Mouse (Mus musculus): Measurements from ENCODE around the gene Zc3h8. TPM values are rescaled to one million over a fixed set of nuclear protein-coding genes. Genes with fewer than 3 reads are reported as not detected.

The Zc3h8 gene
- total RNA-seq, 2 experiments from 2014 or later = 7.1 to 8.2 TPM

DNA sequence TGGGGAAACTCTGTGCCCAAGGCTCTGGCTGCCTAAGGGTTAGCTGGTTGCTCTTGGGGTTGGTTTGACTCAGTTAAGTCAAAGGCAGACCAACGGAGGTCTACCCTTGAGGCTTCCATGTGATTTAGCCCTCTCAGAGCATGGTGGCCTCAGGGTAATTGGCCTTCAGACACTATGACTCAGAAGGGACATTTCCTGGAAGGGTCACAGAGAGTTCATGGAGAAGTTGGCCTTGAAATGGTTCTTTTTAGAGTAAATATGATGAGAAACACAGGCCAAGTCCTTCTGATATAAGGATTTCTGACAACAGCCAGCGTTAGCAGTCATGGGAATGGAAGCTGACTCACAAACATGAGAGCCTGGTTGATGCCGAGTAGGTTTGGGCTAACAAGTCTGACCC, 40.2 kb downstream of the Zc3h8 start:
- DNase-seq (ENCODE audit: extremely low spot score in 1 of 2, low spot score in 2 of 2) = no peak
- intact Hi-C loops (cut with DNase I) = no loop called here

DNA sequence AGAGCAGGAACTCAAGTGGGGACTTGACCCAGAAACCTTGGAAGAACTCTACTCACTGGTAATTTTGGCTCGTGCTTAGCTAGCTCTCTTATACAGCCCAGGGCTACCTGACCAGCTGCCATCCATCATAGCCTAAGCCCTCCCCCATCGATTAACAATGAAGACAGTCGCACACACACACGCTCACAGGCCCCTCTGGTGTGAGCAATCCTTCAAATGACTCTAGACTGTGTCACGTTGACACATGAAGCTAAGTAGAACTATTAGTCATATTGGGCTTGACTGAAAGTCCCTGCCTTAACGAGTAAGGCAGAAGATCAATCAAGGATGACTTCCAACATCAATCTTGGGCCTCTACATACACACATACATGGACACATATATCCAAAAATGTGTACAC, 41.0 kb downstream of the Zc3h8 start:
- intact Hi-C loops (cut with DNase I) = no loop called here

DNA sequence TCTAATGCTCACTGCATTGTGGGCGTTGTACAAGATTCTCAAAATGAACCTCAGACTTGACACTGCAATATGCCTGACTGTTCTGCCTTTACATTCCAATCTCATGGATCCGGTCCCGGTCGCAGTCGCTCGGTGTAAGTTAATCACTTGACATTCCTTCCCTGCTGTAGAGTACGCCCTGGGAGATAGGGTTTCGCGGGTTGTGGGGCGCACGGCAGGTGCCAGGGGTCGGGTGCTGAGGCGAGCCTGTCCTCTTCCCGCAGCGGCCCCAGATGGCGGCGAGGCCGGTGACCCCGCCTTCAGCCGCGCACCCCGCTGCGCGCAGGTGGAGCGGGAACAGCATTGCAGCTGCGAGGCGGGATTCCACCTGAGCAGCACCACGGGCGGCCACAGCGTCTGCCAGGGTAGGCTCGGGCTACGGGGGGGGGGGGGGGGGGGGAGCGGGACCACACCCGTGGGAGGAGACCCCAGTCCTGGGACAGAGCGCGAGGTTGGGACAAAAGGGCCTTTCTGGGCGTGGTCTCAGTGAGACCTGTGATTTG, 51.6 kb downstream of the Zc3h8 start:
- no peak for DNase-seq (ENCODE audit: extremely low spot score in 1 of 2, low spot score in 2 of 2)
- intact Hi-C loops (cut with DNase I) = no loop called here

More for the DNA sequence above, 41.0 kb downstream of the Zc3h8 start:
- DNase-seq (ENCODE audit: extremely low spot score in 1 of 2, low spot score in 2 of 2) = no peak

DNA sequence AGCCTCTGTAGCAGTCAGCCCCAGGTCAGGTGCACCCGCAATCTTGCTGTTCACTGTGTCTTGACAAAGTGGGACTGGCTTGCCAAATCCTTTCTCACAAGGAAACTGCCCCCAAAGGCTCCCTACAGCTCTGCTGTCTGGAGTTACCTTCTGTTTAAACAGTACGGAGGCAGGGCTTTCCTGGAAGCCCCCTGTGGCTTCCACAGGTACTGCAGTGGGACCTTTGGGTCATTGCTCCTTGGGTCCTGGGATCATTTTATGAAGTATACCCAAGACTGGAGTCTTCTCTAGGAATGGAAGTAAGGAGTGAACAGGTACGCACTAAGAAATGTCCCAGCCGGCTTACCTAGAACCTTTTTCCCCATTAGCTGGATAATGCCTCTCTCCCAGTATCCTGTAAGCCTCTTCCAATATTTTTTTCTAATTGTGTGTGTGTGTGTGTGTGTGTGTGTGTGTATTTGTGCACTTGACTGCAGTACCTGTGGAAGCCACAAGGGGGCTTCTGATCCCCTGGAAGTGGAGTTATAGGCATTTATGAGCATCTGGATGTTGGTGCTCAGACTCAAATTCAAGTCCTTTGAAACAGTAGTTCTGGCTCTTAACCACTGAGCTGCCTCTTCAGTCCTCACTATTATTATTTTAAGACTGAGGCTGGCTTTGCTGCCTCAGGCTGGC, 53.1 kb downstream of the Zc3h8 start:
- intact Hi-C loops (cut with DNase I) = no loop called here
- no peak for DNase-seq (ENCODE audit: extremely low spot score in 1 of 2, low spot score in 2 of 2)

DNA sequence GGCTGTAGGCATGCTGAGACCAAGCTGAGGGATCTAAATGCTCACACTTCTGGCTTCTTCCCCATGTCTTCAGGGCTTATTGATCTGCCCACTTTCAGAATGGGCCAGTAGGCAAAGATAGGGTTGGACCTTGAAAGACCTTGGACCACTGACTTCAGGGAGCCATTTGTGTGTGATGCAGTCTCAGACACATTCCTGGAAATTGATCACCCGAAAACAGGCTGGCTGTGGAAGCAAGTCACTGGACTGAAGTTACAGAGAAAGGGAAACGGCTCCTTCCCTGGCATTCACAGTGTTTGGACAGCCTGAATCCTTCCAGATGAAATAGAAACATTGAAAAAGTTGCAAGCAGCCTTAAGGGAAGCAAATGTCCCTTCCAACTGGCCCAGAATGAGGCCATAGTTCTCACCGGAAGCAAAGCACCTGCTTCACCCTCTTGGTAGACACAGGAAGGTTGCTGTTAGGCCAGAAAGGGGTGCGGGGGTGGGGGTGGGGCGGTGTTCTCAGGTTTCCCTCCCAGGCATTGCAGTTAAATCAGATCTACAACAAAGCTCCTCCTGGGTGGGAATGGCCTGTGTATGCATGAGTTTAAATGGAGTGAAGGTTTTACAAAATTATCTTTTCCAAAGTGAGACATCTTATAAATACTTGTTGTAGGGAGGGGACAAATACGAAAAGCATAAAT, 55.9 kb downstream of the Zc3h8 start:
- intact Hi-C loops (cut with DNase I) = no loop called here

DNA sequence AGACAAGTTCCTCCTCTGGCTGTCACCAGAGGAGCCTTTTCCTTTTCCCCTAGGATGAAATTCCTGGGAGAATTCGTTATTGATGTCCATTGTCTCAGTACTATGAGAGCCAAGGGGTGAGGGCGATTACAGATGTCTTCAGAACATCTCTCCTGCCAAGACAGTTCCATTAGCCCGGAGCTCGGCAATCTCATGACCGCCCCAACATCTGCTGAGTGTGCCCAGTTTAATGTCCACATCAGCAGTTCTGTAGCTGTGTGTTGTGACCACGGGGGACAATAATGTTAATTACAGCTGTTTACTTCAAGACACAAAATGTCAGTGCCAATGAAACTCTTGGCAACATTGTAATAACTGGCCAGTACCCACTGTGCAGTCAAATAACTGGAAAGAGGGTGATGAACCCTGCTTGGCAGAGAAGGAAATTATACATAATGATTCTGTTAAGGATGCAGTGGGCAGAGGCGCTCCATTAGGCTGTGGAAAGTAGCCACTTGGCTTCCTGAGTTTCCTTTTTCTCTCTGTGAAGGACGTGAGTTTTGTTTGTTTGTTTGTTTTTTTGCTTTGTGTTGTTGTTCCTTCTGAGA, 58.6 kb downstream of the Zc3h8 start:
- DNase-seq (ENCODE audit: extremely low spot score in 1 of 2, low spot score in 2 of 2) = no peak
- intact Hi-C loops (cut with DNase I) = no loop called here

More for the DNA sequence above, 55.9 kb downstream of the Zc3h8 start:
- DNase-seq (ENCODE audit: extremely low spot score in 1 of 2, low spot score in 2 of 2) = no peak

DNA sequence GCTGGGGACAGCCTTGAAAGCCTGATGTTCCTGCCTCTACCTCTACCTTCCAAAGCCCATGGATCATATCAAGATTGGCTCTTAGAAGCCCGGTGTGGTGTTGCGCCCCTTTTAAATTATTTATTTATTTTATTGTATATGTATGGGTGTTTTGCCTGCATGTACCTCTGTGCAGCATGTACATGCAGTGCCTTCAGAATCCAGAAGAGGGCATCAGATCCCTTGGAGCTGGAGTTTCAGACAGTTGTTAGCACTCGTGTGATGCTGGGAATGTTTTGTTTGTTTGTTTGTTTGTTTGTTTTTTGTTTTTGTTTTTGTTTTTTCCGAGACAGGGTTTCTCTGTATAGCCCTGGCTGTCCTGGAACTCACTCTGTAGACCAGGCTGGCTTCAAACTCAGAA, 62.6 kb downstream of the Zc3h8 start:
- intact Hi-C loops (cut with DNase I) = no loop called here
- DNase-seq (ENCODE audit: extremely low spot score in 1 of 2, low spot score in 2 of 2) = no peak

Small RNA genes within 50 kb of the gene (microRNA-seq; reads per million reads assigned to microRNA genes)
- not detected for gene Gm22859

Other genes starting within 250 kb of the Zc3h8 start
- 10 to 100 TPM; 10.4 to 23.6 TPM for gene Mertk, start 245.1 kb downstream of the Zc3h8 start, total RNA-seq (2021)
- 10 to 100 TPM; 31.8 to 34.3 TPM for gene Tmem87b, start 126.0 kb downstream of the Zc3h8 start, total RNA-seq (2021)
- 1 to 10 TPM; 5.3 to 5.5 TPM for gene Fbln7, start 81.1 kb downstream of the Zc3h8 start, total RNA-seq (2021)
- gene Zc3h6, start 23.3 kb upstream of the Zc3h8 start, total RNA-seq (2021) = 10 to 100 TPM; 11.3 to 12.2 TPM
- 10 to 100 TPM in 1 of 2 experiments, 1 to 10 TPM in 1; 8.7 to 11.8 TPM for gene Gm10762, start 23.6 kb upstream of the Zc3h8 start, total RNA-seq (2021)
- gene Vinac1, start 104.1 kb upstream of the Zc3h8 start, total RNA-seq (2021) = under 1 TPM in 1 of 2 experiments, not detected in 1; 0.26 TPM
- gene Ttl, start 121.9 kb upstream of the Zc3h8 start, total RNA-seq (2021) = 10 to 100 TPM; 85.0 to 90.5 TPM
- gene Polr1b, start 156.9 kb upstream of the Zc3h8 start, total RNA-seq (2021) = 10 to 100 TPM; 21.8 to 24.8 TPM
- gene Chchd5, start 185.6 kb upstream of the Zc3h8 start, total RNA-seq (2021) = 10 to 100 TPM; 12.0 to 12.5 TPM